Mouse (Mus musculus) testis, adult 10 weeks (tissue): ENCODE results near the gene Lctl. TPM values are rescaled to one million over a fixed set of nuclear protein-coding genes. Genes with fewer than 3 reads are reported as not detected.

ENCODE experiments used
- polyA plus RNA-seq: library from polyadenylated mRNA; stranded (reverse); fragments of 350-450 nt; fragmentation: Illumina TruSeq; extraction: RNeasy Lipid Tissue Mini Kit (QIAGEN cat#74804); gene quantifications from one replicate; pipeline ENCODE4 v1.2.3, GENCODE M21; 2014; ENCODE audit warnings: low read depth, low replicate concordance

The Lctl gene
- polyA plus RNA-seq = not detected

GRCm38 (mm10) chr9:64116876-64117275 is at the start of gene Lctl:
Gene Lctl (plus strand): TSS chr9:64117147.

GRCm38 (mm10) chr9:64172816-64173665 is 56.1 kb downstream of the Lctl start, which contains the start of the genes Zwilch and Rpl4:
Gene Zwilch (minus strand): TSS chr9:64173104.
Gene Rpl4 (plus strand): TSS chr9:64173375.

GRCm38 (mm10) chr9:64178974-64179646 is 62.2 kb downstream of the Lctl start, which contains the start of gene Snapc5:
Gene Snapc5 (plus strand): TSS chr9:64179274.

Other genes with a start within 250 kb of the Lctl start
- 2.2 TPM for gene Smad6, start 95.1 kb upstream of the Lctl start, polyA plus RNA-seq
- 78.5 TPM for gene Zwilch, start 56.0 kb downstream of the Lctl start, polyA plus RNA-seq
- 183 TPM for gene Rpl4, start 56.2 kb downstream of the Lctl start, polyA plus RNA-seq
- 43.4 TPM for gene Snapc5, start 62.1 kb downstream of the Lctl start, polyA plus RNA-seq
- gene Uchl4, start 118.1 kb downstream of the Lctl start, polyA plus RNA-seq = 1.1 TPM
- gene Map2k1, start 136.5 kb downstream of the Lctl start, polyA plus RNA-seq = 5.9 TPM
- 136 TPM for gene Tipin, start 164.4 kb downstream of the Lctl start, polyA plus RNA-seq
- gene Dis3l, start 224.1 kb downstream of the Lctl start, polyA plus RNA-seq = 125 TPM